Comparison of ENCODE assay signal across 8 mouse cellular contexts in genomic region chr4:64832882-64833281, GRCm38 (mm10).
DNase-seq lines count a peak whose midpoint lies in the region; ATAC-seq and TF ChIP-seq lines count a peak whose summit lies in the region.

No protein-coding gene starts in this region.

- TF ChIP-seq CTCF in Patski (IDR thresholded peaks at IDR 0.05) = peak; percentile 69
- TF ChIP-seq CTCF in kidney, postnatal 0 days (IDR thresholded peaks at IDR 0.05; ENCODE audit: low read depth) = peak; percentile 73

- no peaks in the 10 kb centered on the region for H3K9me3 ChIP-seq in kidney, postnatal 0 days (replicated peaks; ENCODE audit: low read length)

- H3K4me1 ChIP-seq in kidney, postnatal 0 days (replicated peaks; ENCODE audit: insufficient read depth, low read length) = no peaks in the 10 kb centered on the region

- H3K4me2 ChIP-seq in kidney, postnatal 0 days (ENCODE audit: low read length) = no peak overlapping the region

- in situ Hi-C loops in Patski (cut with MboI; ENCODE audit: low pct_unique_long_range_greater_than_20kb) = loop anchor here (5.0 to 10.0 kb wide), 3 partner anchors 252 to 752 kb away; no protein-coding TSS in a partner anchor

- H3K27ac ChIP-seq in kidney, postnatal 0 days = no peak overlapping the region

- POLR2A ChIA-PET in Patski (lab: Charles Lee) = no interaction called here

- H3K4me3 ChIP-seq in kidney, postnatal 0 days (replicated peaks; ENCODE audit: low read depth, low read length) = no peak overlapping the region

- peak; percentile 3 for DNase-seq in adrenal gland, adult 2 months
- DNase-seq in adrenal gland, postnatal 14 days = no peak
- DNase-seq in layer of hippocampus, adult 11-12 months (ENCODE audit: low spot score) = peak; percentile 10
- DNase-seq in layer of hippocampus, postnatal 36 days = no peak
- no peak for DNase-seq in Patski (ENCODE audit: low read depth, low spot score)
- peak; percentile 43 for DNase-seq in kidney, postnatal 0 days (ENCODE audit: low spot score)
- DNase-seq in yolk sac, embryonic 10.5 days (ENCODE audit: low spot score) = no peak
- DNase-seq in c-Kit-positive CD71-positive TER-119-positive erythroid progenitor cells, embryonic 14.5 days (ENCODE audit: low spot score) = no peak

- no peaks in the 10 kb centered on the region for H3K36me3 ChIP-seq in kidney, postnatal 0 days (ENCODE audit: insufficient read depth, low read length)

- 44% methylated on average over 2 of the region's 2 CpGs for WGBS in kidney, postnatal 0 days

- no peak overlapping the region for H3K9ac ChIP-seq in kidney, postnatal 0 days (ENCODE audit: low read depth, low read length)

- ATAC-seq in Patski = no peak
- no peak for ATAC-seq in kidney, postnatal 0 days (replicated peaks; ENCODE audit: low FRiP score, low read depth)

- H3K27me3 ChIP-seq in Patski = no peaks in the 10 kb centered on the region
- no peaks in the 10 kb centered on the region for H3K27me3 ChIP-seq in kidney, postnatal 0 days (ENCODE audit: insufficient read depth, low read length)

- CTCF ChIA-PET in Patski (lab: Charles Lee) = interaction anchor here (0.9 to 1.3 kb wide), 4 partner anchors 299 to 756 kb away, joined by 3 to 4 read pairs (median 3); no protein-coding TSS in a partner anchor

Comparison
In these comparisons a context has a peak if more than half of its experiments do, and no peak if none do; other contexts are left out.
1. DNase-seq: peak in adrenal gland, adult 2 months (single experiment), layer of hippocampus, adult 11-12 months (single experiment) and kidney, postnatal 0 days (single experiment); none in adrenal gland, postnatal 14 days (single experiment), layer of hippocampus, postnatal 36 days (0 of 2), Patski (single experiment), yolk sac, embryonic 10.5 days (single experiment) and c-Kit-positive CD71-positive TER-119-positive erythroid progenitor cells, embryonic 14.5 days (single experiment).